Mouse (Mus musculus): ENCODE results near the gene Olfr1283. TPM values are rescaled to one million over a fixed set of nuclear protein-coding genes. Genes with fewer than 3 reads are reported as not detected.
"Not testable (repeated sequence)": the region's sequence is repeated elsewhere in the genome, so short reads cannot be mapped to it uniquely, and the experiment has no call there.

Olfr1283 gene
- polyA plus RNA-seq (2012; ENCODE audit: insufficient read depth, low replicate concordance), result not detected in 2 replicates

DNA sequence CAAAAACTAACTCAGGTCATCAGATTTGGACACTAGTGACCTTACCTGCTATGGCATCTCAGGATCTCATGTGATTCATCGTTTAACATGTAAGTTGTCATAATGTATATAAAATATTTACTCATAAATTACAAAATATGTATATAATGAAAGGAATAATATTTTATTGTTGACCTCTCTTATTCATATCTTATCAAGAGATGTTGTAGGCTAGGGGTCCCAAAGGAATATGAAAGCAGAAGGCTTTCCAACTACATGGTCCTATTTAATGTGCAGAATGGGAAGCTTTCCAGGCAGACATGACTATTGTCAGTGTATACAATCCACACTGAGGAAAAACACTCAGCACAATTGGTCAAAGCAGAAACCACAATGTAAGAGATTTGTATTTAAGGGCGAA, at the start of gene Olfr1283:
Olfr1283 (plus strand) TSS at position 301 of the 400 bp plus-strand sequence.
- no peaks in the 10 kb centered on the region for H3K27me3 ChIP-seq (replicated peaks)
- no peaks in the 10 kb centered on the region for H3K4me1 ChIP-seq
- no peaks in the 10 kb centered on the region for H3K36me3 ChIP-seq (replicated peaks; ENCODE audit: low read length)
- no peak within 1 kb of the TSS for H3K4me3 ChIP-seq (replicated peaks)
- H3K9me3 ChIP-seq, result no peaks in the 10 kb centered on the region
- TF ChIP-seq GATA1 (IDR thresholded peaks at IDR 0.05; ENCODE audit: borderline replicate concordance, low read length) (no peak), FLI1 (IDR thresholded peaks at IDR 0.05; ENCODE audit: low read length) (no peak)

DNA sequence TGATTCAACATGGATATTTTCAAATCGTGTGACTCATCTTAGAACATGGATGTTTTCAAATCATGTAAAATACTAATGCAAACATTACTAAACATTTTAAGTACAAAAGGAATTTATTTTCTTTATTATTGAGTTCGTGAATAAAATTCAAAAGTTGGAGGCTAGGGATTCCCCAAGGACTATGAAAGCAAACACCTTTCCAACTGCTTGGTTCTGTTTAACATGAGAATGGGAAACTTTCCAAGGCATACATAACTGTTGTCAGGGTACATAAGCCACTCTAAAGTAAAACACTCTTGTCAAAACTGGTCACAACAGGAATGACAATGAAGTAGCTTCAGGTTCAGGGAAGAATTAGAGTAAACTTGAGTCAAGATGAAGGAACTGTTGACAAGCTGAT, 40.4 kb upstream of the Olfr1283 start, which contains the start of gene Olfr1281:
Olfr1281 (plus strand) TSS at position 301 of the 400 bp plus-strand sequence.
- H3K4me3 ChIP-seq (replicated peaks), result no peak within 1 kb of the TSS
- TF ChIP-seq GATA1 (IDR thresholded peaks at IDR 0.05; ENCODE audit: borderline replicate concordance, low read length) (no peak), FLI1 (IDR thresholded peaks at IDR 0.05; ENCODE audit: low read length) (no peak)
- H3K27me3 ChIP-seq (replicated peaks), result no peaks in the 10 kb centered on the region
- no peaks in the 10 kb centered on the region for H3K9me3 ChIP-seq
- no peaks in the 10 kb centered on the region for H3K4me1 ChIP-seq
- H3K36me3 ChIP-seq (replicated peaks; ENCODE audit: low read length), result no peaks in the 10 kb centered on the region

GRCm38 (mm10) chr2:111333721-111334120, 32.9 kb upstream of the Olfr1283 start:
- H3K4me3 ChIP-seq (replicated peaks); H3K36me3 ChIP-seq (replicated peaks; ENCODE audit: low read length); H3K4me1 ChIP-seq; H3K27me3 ChIP-seq (replicated peaks); H3K9me3 ChIP-seq: not testable (repeated sequence)

GRCm38 (mm10) chr2:111335976-111336375, 30.6 kb upstream of the Olfr1283 start, which contains the start of gene Olfr1282:
Olfr1282 (minus strand) TSS chr2:111336076.
- no peaks in the 10 kb centered on the region for H3K36me3 ChIP-seq (replicated peaks; ENCODE audit: low read length)
- no peak within 1 kb of the TSS for H3K4me3 ChIP-seq (replicated peaks)
- no peak for TF ChIP-seq GATA1 (IDR thresholded peaks at IDR 0.05; ENCODE audit: borderline replicate concordance, low read length)
- no peaks in the 10 kb centered on the region for H3K9me3 ChIP-seq
- no peaks in the 10 kb centered on the region for H3K4me1 ChIP-seq
- H3K27me3 ChIP-seq (replicated peaks), result no peaks in the 10 kb centered on the region

- no peaks in the 10 kb centered on the region for H3K4me1 ChIP-seq
- H3K27me3 ChIP-seq (replicated peaks), result no peaks in the 10 kb centered on the region
- H3K36me3 ChIP-seq (replicated peaks; ENCODE audit: low read length), result no peaks in the 10 kb centered on the region
- TF ChIP-seq FLI1 (IDR thresholded peaks at IDR 0.05; ENCODE audit: low read length) (no peak), GATA1 (IDR thresholded peaks at IDR 0.05; ENCODE audit: borderline replicate concordance, low read length) (no peak)
- H3K4me3 ChIP-seq (replicated peaks), result no peak within 1 kb of the TSS
- H3K9me3 ChIP-seq, result 0 out of 2 replicates have a peak, but pooled peaks cover 3% of the 10 kb centered on the region
Observed at GRCm38 (mm10) chr2:111375222-111375621, 8.6 kb downstream of the Olfr1283 start, which contains the start of gene Olfr1284. Olfr1284 (plus strand) TSS chr2:111375522.

Other genes with a start within 250 kb of the Olfr1283 start
- gene Gm15130, start 213.9 kb upstream of the Olfr1283 start, polyA plus RNA-seq (2012; ENCODE audit: insufficient read depth, low replicate concordance), result not detected in 2 replicates
- not detected in 2 replicates for gene 4930430A15Rik, start 137.2 kb upstream of the Olfr1283 start, polyA plus RNA-seq (2012; ENCODE audit: insufficient read depth, low replicate concordance)
- gene Olfr1275, start 131.5 kb upstream of the Olfr1283 start, polyA plus RNA-seq (2012; ENCODE audit: insufficient read depth, low replicate concordance), result not detected in 2 replicates
- 1.2 TPM in 1 of 2 replicates, not detected in the other for gene Olfr1276, start 112.3 kb upstream of the Olfr1283 start, polyA plus RNA-seq (2012; ENCODE audit: insufficient read depth, low replicate concordance)
- not detected in 2 replicates for gene Olfr1277, start 92.7 kb upstream of the Olfr1283 start, polyA plus RNA-seq (2012; ENCODE audit: insufficient read depth, low replicate concordance)
- gene Olfr1278, start 76.7 kb upstream of the Olfr1283 start, polyA plus RNA-seq (2012; ENCODE audit: insufficient read depth, low replicate concordance), result not detected in 2 replicates
- gene Olfr1279, start 66.2 kb upstream of the Olfr1283 start, polyA plus RNA-seq (2012; ENCODE audit: insufficient read depth, low replicate concordance), result not detected in 2 replicates
- not detected in 2 replicates for gene Olfr1280, start 52.8 kb upstream of the Olfr1283 start, polyA plus RNA-seq (2012; ENCODE audit: insufficient read depth, low replicate concordance)
- not detected in 2 replicates for gene Olfr1281, start 40.3 kb upstream of the Olfr1283 start, polyA plus RNA-seq (2012; ENCODE audit: insufficient read depth, low replicate concordance)
- gene Olfr1282, start 30.7 kb upstream of the Olfr1283 start, polyA plus RNA-seq (2012; ENCODE audit: insufficient read depth, low replicate concordance), result not detected in 2 replicates
- gene Olfr1284, start 8.7 kb downstream of the Olfr1283 start, polyA plus RNA-seq (2012; ENCODE audit: insufficient read depth, low replicate concordance), result not detected in 2 replicates
- gene Olfr1286, start 56.3 kb downstream of the Olfr1283 start, polyA plus RNA-seq (2012; ENCODE audit: insufficient read depth, low replicate concordance), result not detected in 2 replicates
- gene Olfr1287, start 82.4 kb downstream of the Olfr1283 start, polyA plus RNA-seq (2012; ENCODE audit: insufficient read depth, low replicate concordance), result not detected in 2 replicates
- gene Olfr1288, start 107.3 kb downstream of the Olfr1283 start, polyA plus RNA-seq (2012; ENCODE audit: insufficient read depth, low replicate concordance), result not detected in 2 replicates
- not detected in 2 replicates for gene Olfr1289, start 114.0 kb downstream of the Olfr1283 start, polyA plus RNA-seq (2012; ENCODE audit: insufficient read depth, low replicate concordance)
- gene Olfr1290, start 127.0 kb downstream of the Olfr1283 start, polyA plus RNA-seq (2012; ENCODE audit: insufficient read depth, low replicate concordance), result not detected in 2 replicates
- not detected in 2 replicates for gene Olfr1291-ps1, start 130.4 kb downstream of the Olfr1283 start, polyA plus RNA-seq (2012; ENCODE audit: insufficient read depth, low replicate concordance)
- gene Olfr1293-ps, start 158.4 kb downstream of the Olfr1283 start, polyA plus RNA-seq (2012; ENCODE audit: insufficient read depth, low replicate concordance), result not detected in 2 replicates
- not detected in 2 replicates for gene Olfr1294, start 173.5 kb downstream of the Olfr1283 start, polyA plus RNA-seq (2012; ENCODE audit: insufficient read depth, low replicate concordance)
- gene Olfr1295, start 202.9 kb downstream of the Olfr1283 start, polyA plus RNA-seq (2012; ENCODE audit: insufficient read depth, low replicate concordance), result not detected in 2 replicates

Measured in megakaryocyte, embryonic 14.5 days (primary cell).